Mouse (Mus musculus) heart, adult 8-10 months (tissue): ENCODE measurements around the gene Mettl22. TPM values are rescaled to one million over a fixed set of nuclear protein-coding genes. Genes with fewer than 3 reads are reported as not detected.

ENCODE experiments used
- DNase-seq: peaks from one replicate; pipeline ENCODE4 v3.0.0; 2022; ENCODE audit warnings: low spot score
- total RNA-seq, 4 experiments: library from RNA; stranded (reverse); gene quantifications; 2 replicates each; pipeline ENCODE4 v1.2.4; 2022

Mettl22 gene
- total RNA-seq, 4 experiments from 2014 or later, result 30.7 to 41.3 (median 34.9) TPM

DNA sequence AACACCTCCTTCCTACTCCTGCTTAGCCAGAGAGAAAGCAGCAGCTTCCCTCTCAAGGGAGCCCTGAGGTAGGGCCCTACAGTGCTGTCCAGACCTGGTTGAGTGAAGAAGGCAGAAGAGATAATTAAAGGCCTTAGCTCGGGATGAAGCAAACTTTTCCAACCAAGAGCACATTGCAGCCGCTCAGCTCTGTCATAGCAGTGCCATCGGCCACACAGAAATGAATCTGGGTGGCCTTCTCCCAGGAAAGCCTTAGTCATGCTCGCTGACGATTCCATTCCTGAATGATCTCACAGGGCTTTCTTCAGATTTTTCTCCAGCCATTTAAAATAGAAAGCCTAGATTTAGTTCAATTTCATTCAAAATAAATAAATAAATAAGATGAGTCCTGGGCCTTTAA lies 39.3 kb downstream of the Mettl22 start:
- no peak for DNase-seq

DNA sequence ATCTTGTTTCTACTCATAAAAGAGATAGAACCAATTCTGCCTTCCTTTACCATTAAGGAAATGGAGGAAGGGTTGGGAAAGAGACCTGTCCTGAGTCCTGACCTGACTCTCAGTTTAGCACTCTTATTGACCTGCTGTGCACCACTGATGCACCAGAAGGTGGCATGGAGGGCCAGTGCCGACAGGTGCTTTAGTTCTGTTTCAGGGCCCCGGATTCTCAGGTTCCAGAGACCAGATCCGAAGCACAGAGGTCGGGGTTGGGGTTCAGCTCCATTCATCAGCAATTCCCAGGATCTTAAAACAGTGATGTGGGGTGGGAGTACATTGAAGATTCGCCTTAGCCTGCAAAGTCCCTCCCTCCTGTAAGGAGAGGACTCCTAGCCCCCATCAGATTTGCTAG lies 42.2 kb downstream of the Mettl22 start:
- no peak for DNase-seq

DNA sequence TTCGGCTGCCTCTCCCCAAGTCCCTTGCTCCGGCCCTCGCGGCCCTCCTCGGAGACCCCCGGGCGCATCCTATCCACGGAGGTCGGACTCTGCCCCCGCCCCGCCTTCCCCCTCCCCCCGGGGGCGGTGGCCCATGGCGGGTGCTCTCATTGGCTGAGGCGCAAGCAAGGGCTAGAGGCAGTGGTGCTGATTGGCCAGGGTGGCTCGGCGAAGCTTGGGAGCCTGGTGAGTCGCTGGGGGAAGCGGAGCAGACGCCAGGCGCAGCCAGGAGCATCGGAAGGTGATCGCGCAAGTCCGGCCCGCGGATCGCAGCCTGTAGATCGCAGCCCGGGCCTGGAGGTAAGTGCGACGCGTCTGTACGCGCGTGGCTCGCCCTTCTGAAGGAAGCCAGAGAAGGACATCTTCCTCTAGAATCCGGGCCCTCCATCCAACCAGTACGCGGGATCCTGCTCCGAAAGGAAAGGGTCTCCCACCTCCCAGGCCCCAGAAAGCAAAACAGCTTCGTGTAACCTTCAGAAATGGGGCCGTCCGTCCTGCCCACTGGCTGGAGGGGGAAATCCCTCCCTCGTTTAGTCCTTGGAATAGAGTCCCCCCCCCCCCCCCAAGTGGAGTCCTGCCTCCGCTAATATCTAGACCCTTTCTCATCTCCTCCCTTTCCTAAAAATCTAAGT lies 42.8 kb downstream of the Mettl22 start, which contains the start of gene Abat:
TSS of gene Abat (plus strand) at position 194 of the 671 bp plus-strand sequence.
- DNase-seq, result peak; percentile 89

DNA sequence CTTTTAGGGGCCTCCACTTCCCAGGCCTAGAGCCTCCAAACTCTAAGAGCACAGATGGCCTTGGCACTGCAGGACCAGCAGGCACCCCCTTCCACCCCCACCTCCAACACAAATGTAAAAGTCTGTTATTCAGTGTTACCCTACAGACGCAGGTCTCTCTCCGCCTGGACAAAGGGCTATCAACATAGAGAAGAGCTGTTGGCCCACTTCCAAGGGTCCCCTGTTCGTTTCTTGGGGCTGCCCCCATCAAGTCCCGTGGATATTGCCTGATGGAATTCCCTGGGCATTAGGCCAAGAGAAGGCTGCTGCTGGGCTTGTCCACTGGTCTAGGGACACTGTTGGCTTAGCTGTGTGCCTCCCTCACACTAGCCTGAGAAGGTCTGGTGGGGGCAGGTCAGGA lies 43.6 kb downstream of the Mettl22 start:
- DNase-seq, result peak; percentile 21

DNA sequence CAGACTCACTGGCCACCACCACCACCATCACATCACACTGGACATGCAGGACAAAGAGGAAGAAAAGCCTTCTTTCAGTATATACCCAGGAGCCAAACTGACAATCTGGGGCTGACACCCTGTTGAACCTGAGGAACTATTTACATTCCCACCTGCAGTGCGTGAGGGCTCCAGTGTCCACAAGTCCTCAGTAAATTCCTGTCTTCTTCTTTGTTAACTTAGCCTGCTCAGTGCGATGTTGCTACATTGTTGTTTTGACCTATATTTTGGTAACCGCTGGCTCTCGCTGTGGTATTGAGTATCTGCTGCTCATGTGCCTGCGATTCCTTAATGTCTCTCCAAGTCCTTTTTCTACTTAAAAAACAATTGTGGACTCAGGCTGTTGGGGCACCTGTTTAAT lies 49.9 kb downstream of the Mettl22 start:
- no peak for DNase-seq

DNA sequence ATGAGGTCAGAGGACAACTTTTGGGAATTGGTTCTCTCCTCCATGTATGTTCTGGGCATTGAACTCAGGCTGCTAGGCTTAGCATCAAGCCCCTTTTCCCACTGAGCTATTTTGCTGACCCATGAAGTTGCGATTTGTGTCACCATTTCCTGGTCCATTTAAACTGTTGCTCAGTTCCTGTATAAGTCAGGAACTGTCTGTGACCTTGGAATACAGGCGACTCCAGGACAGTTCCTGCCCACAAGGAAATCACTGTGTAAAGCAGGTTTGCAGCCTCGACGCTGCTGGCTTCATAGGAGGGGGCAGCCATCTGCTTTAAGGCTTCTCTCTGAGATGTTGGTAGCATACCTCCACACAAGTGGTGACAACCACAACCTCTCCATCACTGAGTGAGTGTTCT lies 50.7 kb downstream of the Mettl22 start:
- no peak for DNase-seq

DNA sequence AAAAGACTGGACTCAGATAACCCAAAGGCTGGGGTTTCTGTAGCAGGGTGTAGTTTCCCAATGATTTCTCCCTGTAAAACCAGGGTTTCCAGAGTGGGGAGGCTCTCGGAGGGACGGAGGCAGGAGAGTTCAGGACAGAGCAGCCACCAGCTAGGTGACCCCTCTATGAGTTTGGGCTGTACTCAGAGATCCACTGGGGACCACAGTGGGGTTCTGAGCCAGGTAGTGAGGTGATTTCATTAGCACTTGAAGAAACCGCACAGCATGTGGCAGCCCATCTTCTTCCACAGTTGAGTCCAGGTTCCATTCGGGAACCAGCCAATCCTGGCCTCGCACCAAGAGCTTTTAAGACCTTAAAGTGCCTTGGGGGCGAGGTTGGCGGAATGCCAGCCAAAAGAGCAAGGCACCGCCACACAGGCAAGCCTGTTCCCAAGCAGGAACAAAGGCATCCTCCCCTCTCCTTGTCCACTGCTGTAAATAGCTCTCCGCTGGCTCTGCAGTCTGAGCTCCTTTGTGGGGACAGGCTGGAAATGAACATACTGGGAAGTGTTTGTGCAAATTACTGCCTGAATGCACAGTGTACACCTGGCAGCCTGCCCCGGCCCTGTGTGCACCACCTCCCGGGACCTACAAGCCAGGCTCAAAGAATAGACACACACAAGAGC lies 53.0 kb downstream of the Mettl22 start:
- DNase-seq, result peak; percentile 9

DNA sequence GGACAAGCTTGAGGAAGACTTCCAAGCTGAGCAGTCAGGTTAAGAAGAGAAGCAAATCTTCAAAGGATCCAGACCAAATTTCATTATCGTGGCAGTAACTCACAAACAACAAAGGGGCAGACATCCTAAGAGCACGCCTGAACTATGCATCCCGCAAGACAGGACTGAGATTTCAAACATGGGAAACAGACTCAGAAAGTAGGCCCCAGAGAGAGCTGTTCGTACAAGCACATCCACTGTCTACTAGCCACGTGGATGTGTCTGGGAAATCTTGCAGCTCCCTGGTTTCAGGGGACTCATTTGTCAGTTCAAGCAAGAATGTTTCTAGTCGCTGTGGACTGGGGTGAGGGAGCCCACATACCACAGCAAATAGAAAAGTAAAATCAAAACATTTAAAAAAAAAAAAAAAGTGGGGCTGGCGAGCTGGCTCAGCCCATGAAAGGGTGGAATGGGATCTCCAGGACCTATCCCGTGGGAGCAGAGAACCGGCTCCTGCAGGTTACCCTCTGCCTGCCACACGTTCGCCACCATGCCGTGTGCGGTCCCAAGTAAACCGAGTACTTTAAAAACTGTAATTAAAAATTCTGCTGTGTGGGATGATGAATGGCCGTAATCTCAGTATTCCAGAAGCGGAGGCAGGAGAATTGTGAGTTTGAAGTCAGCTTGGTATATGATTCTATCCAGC lies 53.7 kb downstream of the Mettl22 start:
- no peak for DNase-seq

DNA sequence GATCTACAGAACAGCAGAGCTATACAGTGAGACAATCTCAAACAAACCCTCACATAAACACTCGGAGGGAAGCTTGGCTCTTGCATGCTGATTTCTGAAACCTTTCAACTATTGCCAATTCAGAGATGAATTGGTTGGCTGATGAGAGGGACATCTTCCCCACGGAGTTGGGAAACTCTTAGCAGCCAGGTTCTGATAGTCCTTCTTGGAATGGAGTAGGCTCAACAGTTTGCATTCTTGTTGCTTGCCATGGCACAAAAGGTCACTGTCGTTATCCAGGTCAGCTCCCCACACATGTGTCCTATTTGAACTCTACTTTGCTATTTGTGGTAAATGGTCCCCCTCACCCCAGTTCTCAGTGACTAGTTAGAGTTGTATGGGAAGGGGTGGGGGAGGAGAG lies 54.7 kb downstream of the Mettl22 start:
- DNase-seq, result no peak

DNA sequence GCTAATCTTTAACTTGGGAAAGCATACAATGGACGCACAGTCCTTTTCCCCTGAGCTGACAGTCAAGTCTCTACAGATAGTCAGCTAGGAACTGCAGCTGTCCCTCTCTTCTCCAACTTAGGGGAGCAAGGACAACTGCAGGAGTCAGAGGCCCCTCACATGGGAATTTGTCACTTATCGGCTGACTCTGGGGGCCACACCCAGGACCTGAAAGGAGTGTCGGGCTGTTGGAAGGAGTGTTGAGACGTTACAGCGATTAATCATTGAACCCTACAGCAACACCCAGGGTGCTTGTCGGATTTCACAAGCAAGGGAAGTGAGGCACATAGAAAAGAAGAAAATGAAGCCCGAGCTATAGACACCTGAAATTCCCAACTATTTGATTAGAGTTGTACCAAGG lies 55.3 kb downstream of the Mettl22 start:
- no peak for DNase-seq

DNA sequence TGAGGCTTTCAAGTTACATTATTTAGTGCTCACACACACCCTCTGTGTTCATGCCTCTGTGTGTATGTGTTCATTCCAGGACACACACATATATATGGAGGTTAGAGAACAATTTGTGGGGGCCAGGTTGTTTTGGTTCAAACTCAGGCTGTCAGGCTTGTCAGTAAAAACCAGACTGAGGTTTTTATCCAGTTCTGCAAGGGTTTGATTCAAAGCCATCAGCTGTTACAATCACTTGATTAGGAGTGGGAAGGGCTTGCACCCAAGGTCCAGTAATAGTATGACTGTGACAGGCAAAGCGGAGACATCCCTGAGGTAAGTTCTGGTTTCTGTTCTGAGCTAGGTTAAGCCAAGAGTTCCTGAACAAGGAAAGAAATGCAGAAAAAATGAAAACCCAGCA lies 58.8 kb downstream of the Mettl22 start:
- no peak for DNase-seq

DNA sequence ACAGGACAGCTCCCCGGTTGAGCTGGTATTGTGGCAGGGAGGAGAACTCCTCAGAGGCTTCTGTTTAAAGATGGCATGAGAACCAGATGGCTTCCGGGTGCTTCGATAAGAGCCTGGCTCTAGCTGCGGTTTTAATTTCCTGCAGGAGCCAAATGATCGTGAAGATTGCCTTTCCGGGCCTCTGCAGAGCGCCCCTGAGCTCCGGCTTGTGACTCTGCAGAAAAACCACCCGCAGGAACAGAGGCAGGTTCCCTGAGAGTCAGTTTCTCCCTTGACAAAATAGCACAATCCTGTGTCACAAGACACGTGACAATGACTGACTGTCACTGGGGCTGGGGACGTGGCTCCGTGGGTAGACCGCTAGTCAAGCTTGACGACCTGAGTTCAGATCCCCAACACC lies 59.4 kb downstream of the Mettl22 start:
- DNase-seq, result no peak

DNA sequence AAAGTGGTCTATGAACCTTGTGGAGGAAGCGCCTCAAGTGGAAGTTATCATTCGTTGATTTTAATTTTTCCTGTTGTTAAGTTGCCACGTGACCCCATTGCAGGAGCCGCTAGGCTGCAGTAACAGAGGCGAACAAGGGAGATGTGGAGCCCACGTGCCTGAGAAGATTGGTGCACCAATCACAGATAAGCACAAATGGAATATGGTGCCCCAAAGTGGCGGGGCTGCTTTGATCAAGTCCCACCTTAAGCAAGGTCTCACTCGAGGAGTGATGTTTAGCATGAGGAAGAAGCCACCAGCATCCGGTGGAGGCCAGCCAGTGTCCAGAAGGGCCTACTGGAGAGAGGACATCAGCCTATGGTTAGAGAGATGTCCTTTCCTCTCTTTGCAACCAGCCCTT lies 61.9 kb downstream of the Mettl22 start:
- DNase-seq, result no peak

DNA sequence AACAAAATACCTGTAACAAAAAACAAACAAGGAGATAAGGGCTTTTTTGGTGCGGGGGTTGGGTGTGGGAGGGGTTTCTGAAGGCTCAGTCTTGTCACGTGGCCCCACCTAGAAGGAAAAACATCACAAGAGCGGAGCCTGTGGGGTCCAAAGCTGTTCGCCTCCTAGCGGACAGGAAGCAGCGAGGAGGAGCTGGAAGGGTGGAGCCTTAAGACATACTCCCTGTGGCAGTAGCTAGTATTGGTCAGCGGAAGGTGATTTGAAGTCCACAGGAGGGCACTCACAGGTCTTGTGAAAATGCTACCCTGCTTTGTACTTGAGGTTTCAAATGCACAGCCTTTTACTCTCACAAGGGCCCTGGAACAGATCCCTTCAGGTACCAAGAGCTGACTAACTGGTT lies 62.3 kb downstream of the Mettl22 start:
- no peak for DNase-seq

DNA sequence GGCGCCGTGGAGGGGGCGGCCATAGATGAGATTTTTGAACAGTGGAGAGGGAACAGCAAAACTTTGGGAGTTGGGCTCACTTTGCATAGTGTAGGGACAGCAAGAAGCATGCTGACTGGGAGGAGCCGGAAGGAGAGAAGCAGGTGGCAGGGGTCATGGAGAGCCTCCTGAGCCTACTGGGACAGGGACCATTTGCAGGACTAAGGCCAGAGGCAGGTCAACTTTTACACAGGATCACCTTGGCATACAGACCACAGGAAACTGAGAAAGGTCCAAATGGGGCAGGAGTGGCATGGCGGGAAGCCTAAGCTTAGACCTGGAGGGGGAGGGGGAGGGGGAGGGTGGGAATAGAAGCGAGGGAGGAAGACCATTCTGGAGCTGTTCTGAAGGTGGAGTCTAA lies 62.9 kb downstream of the Mettl22 start:
- no peak for DNase-seq

DNA sequence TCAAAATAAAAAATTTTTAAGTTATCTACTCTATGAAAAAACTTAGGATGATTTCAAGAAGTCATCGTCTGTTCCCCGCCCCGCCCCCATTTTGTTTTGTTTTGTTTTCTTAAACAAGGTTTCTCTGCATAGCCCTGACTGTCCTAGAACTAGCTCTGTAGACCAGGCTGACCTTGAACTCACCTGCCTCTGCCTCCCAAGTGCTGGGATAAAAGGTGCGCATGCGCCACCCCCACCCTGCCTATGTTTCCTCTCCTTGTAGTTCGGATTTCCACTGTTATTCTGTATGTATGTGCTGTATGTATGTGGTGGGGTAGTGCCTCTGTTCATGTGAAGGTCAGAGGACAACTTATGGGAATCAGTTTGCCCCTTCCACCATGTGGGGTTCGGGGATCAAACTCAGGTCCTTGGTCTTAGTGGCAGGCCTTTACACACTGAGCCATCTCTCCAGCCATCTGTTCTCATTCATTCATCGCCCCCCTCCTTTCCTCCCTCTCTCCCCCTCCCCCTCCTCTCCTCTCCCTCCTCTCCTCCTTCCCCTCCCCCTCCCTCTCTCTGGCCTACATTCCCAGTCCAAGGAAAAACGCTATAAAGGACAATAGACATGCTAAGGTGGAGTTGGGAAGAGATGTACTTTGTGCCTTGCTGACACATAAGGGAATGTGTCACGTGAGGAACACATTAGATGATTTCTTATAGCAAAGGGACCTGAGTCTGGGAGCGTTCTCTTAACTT lies 64.0 kb downstream of the Mettl22 start:
- DNase-seq, result no peak

DNA sequence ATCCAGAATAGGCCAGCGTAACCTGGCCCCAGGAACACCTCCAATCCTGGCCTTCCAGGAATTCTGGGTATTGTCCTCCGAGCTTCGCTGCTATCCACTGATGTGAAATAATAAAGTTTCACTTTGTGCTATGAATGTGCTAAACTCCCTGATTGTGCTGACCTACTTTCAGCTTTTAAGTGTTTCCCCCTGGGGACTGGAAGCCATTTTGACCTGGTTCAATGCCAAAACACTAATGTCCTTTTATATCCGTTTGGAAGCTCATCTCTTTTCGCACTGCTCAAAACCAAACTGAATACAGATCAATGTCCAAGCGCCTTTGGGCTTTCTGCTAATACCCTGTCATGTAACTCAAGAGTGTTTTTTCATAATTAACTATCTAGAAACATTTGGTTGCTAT lies 64.8 kb downstream of the Mettl22 start:
- peak; percentile 46 for DNase-seq

DNA sequence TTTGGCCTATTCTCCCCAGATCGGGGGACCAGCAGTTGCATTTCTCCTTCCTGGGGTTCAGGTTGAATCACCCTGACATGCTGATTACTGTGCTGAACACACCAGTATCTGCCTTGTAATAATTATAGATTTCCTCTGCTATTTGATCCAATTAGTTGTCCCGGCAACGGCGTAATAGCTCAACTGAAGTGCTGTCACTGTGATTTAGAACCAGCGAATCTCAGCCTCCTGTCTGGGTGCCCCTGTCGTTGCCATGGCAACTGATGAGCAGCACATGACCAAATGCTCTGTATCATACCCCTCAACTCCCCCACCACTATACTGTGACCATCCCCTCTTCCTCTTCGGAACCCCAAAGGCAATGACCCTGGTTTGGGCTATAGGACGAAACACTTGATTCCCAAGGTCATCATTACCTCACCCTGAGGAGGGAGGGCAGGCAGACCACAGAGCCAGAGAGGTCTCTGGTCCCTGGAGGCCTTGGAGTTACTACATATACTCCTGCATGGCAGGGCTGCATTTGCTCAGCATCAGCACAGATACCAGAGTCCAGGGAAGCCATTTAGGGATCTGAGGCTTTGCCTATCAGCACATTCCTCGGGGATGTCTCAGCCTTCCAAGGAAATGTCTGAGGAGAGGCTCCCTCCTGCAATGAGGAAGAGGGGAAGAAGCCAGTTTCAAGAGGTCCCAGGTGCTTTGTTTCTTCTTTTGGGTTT lies 68.7 kb downstream of the Mettl22 start:
- DNase-seq, result no peak
